Mouse (Mus musculus) urinary bladder, postnatal 36 days (tissue): ENCODE results near the gene Stat4.
A peak's percentile ranks its signal among the peaks of the same experiment; 100 is the strongest.

Source experiments
- DNase-seq, 2 experiments: peaks; one replicate each; pipeline ENCODE4 v3.0.0; 2022; ENCODE audit warnings: low spot score in 2 of 2, mixed read lengths in 1 of 2

The Stat4 gene

GRCm38 (mm10) chr1:52102795-52103194 lies 115.8 kb downstream of the Stat4 start:
- no peak for DNase-seq

DNA sequence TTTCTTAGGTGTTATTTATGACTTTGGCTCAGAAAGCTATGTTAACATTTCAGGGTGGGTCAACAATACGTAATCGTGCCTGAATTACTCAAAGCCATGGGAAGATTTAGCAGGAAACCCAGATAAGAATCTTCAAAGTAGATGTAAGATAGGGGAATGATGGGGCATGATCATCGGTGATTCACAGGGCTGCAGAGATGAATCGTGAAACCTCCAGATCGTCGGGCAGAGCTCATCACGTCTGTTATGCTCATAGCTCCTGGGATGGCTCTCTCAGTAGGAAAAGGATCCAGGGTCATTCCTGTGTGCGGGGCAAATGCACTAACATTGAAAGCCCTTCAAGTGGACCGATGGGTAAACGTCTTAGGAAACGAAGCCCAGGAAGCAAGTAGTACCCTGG lies 120.3 kb downstream of the Stat4 start:
- DNase-seq: no peak

- DNase-seq: no peak
Measured at GRCm38 (mm10) chr1:52111217-52111616, 124.3 kb downstream of the Stat4 start.

- DNase-seq: no peak
Measured at GRCm38 (mm10) chr1:52112301-52112700, 125.4 kb downstream of the Stat4 start.

DNA sequence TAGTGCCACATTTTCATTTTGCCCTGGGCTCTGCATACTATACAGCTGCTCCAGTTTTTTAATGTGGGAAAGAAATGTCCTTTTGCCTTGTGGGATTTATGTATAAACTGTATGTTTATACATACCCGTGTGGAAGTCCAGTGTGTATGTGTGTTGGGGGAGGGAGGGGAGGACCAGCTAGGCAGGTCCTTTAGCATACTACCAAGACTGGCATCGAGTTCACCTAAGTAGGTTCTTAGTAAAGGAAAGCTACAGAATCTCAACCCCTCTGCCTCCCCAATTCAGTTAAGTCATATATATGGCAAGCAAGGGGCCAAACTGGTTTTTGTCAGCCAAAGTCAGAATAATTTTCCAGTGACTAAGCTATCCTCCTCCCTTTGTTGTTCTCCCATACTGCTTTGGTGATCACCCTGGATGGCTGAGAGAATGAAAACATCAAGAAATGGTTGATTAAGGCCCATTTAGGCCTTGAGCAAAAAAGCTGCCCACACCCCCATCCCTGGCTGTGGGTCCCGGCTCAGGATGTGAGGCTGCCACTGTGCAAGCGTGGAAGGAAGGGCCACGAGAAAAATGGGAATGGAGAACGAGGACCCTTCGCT lies 126.2 kb downstream of the Stat4 start:
- DNase-seq: peak in 1 of 2 experiments; percentile 12

DNA sequence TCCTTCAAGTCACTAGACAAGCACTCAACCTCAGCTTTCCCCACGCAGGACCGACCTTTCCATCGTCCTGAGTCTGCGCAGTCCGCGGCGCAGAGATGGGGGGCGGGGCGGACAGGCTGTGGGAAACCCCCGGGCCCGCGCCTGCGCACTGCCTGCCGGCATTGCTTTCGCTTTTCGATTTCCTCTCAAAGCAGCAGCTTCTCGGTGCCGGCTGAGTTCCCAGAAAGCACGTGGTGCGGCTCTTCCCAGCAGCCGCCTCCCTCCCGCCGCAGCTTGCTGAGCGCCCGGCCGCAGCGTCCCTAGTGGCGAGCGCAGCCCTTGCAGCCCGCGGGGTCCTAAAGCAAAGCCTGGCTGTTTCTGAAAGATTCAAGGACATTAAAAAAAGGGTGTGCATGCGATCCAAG lies 126.7 kb downstream of the Stat4 start:
- peak; percentile 97 to 98 for DNase-seq

DNA sequence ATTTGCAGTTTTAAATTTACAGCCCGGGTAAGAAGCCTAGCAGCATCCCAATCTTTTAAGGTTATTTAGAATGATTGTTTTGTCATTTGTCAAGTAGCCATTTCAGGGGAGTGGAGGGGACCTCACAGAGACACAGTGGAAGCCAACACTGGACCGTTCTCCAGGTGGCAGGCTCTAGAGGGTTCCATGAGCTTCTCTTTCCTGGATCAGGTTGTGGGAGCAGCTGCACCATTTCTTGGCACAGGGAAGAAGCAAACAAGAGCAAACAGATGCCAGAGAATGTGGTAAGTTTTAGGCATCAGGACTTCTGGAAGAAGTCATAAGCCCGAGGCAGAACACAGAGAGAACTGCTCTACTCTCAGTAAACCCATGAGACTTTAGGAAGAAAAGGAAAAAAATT lies 129.5 kb downstream of the Stat4 start:
- DNase-seq: no peak

DNA sequence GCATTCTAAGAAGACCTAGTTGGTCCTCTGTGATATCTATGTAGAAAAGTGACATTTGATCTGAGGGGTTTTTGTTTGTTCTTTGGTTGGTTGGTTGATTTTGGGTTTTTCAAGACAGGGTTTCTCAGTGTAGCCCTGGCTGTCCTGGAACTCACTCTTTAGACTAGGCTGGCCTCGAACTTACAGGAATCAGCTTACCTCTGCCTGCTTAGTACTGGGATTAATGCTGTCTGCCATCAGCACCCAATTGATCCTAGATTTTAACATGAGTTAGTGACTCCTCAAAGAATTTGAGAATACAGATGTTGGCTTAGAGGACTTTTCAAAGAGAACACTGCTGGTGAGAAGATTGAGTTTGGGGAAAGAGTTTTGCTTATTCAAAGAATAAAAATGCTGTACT lies 130.8 kb downstream of the Stat4 start:
- no peak for DNase-seq

- peak; percentile 78 to 85 for DNase-seq
Measured at GRCm38 (mm10) chr1:52118860-52119591, 132.1 kb downstream of the Stat4 start, which contains the start of gene Stat1. Stat1 (plus strand) TSS chr1:52119440.

GRCm38 (mm10) chr1:52119691-52120090 lies 132.7 kb downstream of the Stat4 start:
- DNase-seq: peak in 1 of 2 experiments; percentile 17

DNA sequence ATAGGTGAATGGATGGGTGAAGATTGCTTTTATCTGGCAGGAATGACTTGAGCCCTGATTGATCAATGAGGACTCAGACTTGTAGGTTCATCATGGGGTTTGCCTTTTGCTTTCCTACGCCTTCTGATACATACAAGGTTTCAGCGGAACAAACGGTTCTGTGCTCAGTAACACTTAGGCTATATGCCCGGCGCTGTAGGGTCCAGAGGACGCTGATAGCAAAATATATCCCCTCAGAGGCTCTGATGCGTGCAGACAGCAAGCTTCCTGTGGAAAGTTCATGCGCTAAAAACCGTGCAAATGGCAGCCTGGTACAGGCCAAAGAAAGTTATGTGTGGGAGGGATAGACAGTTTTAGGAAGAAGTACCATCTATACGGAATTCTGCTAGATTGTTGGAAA lies 133.2 kb downstream of the Stat4 start:
- no peak for DNase-seq

- DNase-seq: no peak
Measured at GRCm38 (mm10) chr1:52121052-52121451, 134.1 kb downstream of the Stat4 start.

DNA sequence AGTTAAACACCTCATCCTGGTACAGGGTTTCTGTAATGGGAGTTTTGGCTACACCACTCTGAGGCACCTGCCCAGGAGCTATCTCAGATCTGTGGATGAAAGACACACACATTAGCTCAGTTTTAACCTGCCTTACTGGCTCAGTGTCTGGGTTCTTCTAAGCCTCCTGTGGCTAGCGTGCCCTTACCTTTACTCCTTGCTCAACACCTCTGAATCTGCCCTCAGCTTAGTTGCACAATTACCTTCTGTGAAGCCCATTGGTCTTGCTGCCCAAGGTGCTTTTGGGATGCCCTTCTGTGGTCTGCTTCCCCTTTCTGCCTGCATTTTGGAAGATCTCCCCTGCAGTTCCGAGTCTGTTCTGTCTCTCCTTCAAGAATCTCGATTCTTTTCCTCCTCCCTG lies 137.9 kb downstream of the Stat4 start:
- no peak for DNase-seq

GRCm38 (mm10) chr1:52127350-52127749 lies 140.4 kb downstream of the Stat4 start:
- DNase-seq: no peak

DNA sequence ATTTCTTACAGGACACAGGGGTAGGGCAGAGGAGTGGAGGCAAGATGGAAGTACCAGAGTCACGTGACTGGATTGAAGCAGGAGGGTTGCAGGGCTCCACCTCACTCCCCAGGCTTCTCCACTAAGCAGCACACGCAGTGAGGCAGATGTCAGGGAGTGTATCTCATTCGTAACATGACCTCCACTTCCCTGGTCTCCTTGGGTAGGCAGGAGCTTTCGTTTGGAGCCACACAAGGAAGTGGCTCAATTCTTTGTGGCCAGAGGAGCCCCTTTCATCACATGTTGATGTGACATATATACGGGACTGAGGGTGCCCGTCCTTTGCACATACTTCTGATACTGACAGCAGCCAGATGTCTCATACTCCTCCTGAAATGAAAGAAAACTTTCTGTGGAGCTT lies 142.8 kb downstream of the Stat4 start:
- no peak for DNase-seq

DNA sequence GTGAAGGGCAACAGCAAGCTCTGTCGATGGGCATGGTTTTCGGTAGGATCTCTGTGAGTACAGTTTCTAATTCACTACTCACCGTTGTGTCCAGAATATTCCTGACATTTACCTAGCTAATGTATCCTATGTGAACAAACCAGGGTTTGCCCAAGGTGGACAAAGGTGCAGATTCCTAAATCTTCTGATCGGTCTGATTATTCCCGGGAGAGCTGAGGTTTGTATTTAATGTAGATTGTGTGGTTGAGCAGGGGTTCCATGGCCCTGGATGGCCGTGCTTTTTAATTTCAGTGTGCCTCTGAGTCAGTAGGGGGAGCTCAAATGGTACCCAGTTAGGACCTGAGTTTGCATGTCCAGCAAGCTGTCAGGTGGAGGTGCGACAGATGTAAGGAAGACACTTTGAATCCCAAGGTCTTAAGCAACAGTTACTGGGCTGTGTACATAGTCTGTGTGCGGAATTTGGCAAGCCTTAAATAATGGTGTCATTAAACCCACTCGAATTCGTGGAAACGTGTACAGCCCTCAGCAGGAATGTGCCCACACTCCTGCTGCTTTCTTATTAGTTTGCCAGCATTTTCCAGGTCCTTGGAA lies 144.9 kb downstream of the Stat4 start:
- DNase-seq: no peak

- DNase-seq: no peak
Measured at GRCm38 (mm10) chr1:52133254-52133653, 146.3 kb downstream of the Stat4 start.

- DNase-seq: no peak
Measured at GRCm38 (mm10) chr1:52137292-52137691, 150.3 kb downstream of the Stat4 start.

- no peak for DNase-seq
Measured at GRCm38 (mm10) chr1:52140534-52140933, 153.6 kb downstream of the Stat4 start.

DNA sequence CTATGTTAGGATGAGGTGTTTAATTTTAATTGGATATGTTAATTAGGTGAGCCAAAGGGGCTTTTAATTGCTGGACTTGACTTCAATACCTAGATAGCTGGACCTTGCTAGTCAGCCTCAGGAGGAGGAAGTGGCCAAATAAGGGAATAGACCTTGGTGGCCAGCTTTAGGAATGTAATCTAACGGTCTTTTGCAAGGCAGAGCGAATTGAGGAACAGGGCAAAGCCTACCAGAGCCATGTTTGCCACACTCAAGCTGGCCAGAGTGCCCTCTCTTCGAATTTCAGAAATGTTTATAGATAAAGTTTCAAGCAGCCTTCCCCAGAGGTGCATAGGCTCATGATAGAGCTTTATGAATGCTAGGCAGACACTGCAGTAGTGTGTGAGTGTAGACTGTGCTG lies 154.5 kb downstream of the Stat4 start:
- DNase-seq: no peak

DNA sequence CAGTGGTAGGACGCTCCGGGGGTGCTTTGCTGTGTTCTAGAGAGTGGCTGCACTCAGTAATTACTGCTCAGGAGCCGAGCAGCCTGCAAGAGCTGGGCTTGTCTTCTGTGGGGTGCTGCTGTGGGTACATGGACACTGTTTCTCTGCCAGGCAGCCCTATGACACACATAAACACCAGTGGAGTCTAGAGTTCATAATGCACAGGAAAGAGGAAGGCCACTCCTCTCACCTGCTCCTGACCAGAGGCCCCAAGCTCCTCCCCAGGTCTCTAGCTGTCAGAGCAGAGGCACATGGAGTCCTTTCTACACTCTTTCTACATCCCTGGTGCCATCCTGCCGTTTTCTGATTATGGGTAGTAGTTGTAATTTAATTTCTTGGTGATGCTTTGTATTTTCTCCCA lies 155.2 kb downstream of the Stat4 start:
- no peak for DNase-seq

DNA sequence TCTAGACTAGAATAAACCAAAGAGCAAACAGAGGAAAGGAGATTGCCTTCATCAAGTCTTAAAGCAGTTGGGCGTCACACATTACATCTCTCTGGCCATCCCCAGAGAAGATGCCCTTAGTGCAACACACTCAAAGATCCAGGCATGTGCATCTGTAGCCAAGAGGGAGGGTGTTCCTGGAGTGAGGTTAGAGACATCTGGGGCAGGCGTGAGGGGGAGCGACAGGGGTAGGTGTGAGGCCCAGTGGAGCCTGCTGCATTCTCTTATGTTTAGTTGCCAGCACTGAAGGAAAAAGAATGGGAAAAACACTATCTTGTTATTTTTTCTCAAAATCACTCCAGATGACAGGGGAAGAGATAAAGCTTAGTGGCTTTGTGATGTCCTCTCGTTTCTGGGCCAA lies 156.2 kb downstream of the Stat4 start:
- no peak for DNase-seq

- DNase-seq: no peak
Measured at GRCm38 (mm10) chr1:52143596-52144156, 156.7 kb downstream of the Stat4 start.
